Mouse (Mus musculus): ENCODE results near the gene Tom1l2. TPM values are rescaled to one million over a fixed set of nuclear protein-coding genes. Genes with fewer than 3 reads are reported as not detected.
A peak's percentile ranks its signal among the peaks of the same experiment; 100 is the strongest.

Gene Tom1l2
- total RNA-seq, 2 experiments from 2014 or later = 191 to 195 TPM

DNA sequence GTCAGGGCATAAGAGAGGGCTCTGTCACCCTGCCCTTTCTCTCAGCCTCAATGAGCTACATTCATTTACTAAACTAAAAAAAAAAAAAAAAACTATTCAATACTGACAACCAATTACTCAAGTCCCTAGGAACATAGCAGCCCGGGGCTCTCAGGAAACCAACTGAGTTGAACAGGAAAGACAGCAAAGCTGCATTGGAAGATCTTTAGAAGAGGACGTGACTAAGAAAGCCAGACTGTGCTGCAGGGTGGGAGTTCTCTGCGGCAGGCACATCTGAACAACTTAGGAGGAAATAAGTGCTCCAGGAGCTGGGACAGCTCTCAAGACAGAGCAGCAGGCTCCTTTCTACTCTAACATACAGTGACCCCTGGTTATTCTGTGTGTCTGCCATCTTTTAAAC lies 84.1 kb downstream of the Tom1l2 start:
- DNase-seq (ENCODE audit: low spot score in 2 of 2) = no peak

DNA sequence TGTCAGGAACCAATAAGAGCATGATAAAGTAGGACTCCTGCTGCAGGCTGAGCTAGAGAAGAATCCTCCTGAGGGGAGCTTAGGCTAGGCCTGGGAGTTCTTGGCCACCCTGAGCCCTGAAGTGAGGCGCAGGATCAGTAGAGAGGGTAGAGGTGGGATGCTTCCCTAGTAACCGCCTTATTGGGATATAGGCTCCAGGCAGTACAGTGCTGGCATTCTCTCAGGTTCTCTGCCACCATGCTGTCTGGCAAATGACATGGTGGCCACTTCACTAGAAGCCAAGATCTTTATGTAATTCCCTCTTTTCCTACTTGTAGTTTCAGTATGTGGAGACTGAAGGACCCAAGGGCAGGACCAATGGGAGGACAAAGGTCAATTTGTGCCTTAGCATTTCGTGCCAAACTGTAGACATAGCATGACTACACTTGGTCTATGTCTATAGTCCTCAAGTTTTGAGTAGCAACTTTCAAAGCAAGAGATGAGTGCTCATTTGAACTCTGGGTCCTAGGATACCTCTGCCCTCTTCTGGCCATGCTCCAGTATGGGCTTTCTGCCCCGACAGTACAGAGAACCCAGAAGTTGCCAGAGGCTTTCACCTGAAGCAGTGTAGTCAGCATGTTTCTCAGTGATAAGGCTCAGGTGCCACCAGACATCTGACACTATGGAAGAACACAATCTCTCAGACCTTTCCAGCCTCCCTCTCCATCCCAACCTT lies 87.3 kb downstream of the Tom1l2 start:
- DNase-seq (ENCODE audit: low spot score in 2 of 2) = no peak

GRCm38 (mm10) chr11:60264651-60265050 lies 88.1 kb downstream of the Tom1l2 start:
- DNase-seq (ENCODE audit: low spot score in 2 of 2) = no peak

- no peak for DNase-seq (ENCODE audit: low spot score in 2 of 2)
These were observed 90.3 kb downstream of the Tom1l2 start for GRCm38 (mm10) chr11:60262396-60262795.

DNA sequence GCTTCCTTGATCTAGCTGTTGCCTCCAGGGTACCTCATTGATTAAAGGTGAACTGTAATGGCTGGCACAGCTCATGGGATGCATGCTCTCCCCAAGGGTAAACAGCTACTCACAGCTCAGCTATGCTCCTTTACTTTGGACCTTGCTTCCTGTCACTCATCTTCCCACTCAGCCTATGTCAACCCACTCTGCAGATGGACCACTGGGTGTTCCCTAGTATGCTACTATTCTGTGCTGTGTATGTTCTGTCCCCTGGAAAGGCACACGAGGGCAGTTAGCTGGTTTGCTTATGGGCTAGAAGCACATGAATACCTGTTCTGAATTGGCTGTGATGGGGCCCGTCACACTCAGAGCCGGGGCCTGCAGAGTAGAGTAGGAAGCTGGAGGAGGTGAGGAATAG lies 92.0 kb downstream of the Tom1l2 start:
- peak in 1 of 2 experiments; percentile 70 for DNase-seq (ENCODE audit: low spot score in 2 of 2)

DNA sequence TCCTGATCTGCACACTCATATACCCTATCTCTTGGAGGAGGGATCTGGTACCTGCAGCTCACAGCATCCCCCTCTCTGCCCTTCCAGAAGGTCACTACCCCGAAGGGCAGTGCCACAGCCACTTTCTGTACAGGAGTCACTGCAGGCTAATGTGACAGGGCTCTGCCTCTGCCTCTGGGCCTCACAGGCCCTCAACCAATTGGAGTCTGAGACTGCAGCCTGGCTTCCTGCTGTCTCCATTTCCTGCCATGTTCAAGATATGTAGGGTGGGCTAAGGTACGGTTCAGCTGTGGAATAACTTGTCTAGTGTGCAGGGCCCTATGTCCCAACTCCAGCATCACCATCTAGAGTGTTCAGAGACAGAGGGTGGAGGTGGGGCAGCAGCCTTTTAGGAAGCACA lies 95.0 kb downstream of the Tom1l2 start:
- no peak for DNase-seq (ENCODE audit: low spot score in 2 of 2)

GRCm38 (mm10) chr11:60256713-60257112 lies 96.0 kb downstream of the Tom1l2 start:
- DNase-seq (ENCODE audit: low spot score in 2 of 2) = no peak

GRCm38 (mm10) chr11:60256176-60256681 lies 96.5 kb downstream of the Tom1l2 start:
- DNase-seq (ENCODE audit: low spot score in 2 of 2) = peak; percentile 58 to 84

- no peak for DNase-seq (ENCODE audit: low spot score in 2 of 2)
These were observed 97.1 kb downstream of the Tom1l2 start for GRCm38 (mm10) chr11:60255639-60256038.

DNA sequence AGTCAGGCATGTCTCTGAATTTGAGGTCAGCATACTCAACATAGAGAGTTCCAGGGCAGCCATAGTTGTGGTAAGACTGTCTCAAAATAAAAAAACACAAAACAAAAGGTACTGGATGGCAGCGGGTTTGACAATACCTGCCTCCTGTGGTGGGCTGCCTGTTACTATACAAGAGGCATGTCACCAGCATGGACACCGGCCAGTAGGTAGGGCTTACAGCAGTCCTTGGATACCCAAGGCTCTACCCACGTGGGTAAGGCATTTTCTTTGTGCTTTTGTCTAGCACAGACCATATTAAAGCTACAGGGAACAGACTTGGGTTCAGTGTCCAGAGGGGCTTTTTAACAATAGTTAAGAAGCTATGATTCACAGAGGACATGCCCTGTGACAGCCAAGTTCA lies 97.5 kb downstream of the Tom1l2 start:
- no peak for DNase-seq (ENCODE audit: low spot score in 2 of 2)

GRCm38 (mm10) chr11:60254308-60254707 lies 98.4 kb downstream of the Tom1l2 start:
- no peak for DNase-seq (ENCODE audit: low spot score in 2 of 2)

GRCm38 (mm10) chr11:60253546-60253945 lies 99.2 kb downstream of the Tom1l2 start:
- DNase-seq (ENCODE audit: low spot score in 2 of 2) = no peak

GRCm38 (mm10) chr11:60250971-60251643 lies 101.6 kb downstream of the Tom1l2 start:
- DNase-seq (ENCODE audit: low spot score in 2 of 2) = peak in 1 of 2 experiments; percentile 68

- DNase-seq (ENCODE audit: low spot score in 2 of 2) = no peak
These were observed 102.8 kb downstream of the Tom1l2 start for GRCm38 (mm10) chr11:60249885-60250284.

DNA sequence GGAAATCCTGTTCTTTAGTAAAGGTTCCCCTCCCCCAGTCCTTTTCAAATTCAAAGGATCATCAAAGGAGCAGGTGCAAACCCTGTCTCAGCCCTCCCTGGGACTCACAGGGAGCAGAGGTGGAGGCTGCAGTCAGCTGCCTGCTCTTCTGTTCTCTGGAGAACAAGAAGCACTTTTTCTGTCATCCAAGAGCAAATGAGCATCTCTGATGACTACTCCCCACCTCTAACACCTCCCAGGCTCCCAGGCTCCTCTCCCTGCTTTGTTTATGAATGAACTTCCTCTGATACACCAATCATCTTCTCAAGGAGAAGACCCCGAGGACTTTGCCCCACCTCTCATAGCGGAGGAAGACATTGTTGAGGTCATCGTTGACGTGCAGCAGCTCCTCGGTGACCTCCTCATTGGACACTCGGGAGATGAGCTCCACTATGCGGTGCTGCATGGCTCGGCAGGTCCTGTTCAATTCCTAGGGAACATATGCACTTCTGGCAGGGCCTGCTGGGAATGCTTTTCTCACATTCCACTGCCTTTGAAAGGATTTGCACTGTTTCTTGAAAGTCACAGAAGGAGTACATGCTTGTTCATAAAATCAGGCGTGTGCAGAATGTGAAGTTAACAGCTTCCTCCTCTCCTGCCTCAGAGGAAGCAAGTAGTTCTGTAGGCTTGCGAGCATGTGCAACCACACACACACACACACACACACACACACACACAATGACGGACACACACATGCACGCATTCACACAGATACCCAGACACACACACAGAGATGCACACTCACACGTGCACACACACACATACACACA lies 103.9 kb downstream of the Tom1l2 start:
- DNase-seq (ENCODE audit: low spot score in 2 of 2) = no peak

DNA sequence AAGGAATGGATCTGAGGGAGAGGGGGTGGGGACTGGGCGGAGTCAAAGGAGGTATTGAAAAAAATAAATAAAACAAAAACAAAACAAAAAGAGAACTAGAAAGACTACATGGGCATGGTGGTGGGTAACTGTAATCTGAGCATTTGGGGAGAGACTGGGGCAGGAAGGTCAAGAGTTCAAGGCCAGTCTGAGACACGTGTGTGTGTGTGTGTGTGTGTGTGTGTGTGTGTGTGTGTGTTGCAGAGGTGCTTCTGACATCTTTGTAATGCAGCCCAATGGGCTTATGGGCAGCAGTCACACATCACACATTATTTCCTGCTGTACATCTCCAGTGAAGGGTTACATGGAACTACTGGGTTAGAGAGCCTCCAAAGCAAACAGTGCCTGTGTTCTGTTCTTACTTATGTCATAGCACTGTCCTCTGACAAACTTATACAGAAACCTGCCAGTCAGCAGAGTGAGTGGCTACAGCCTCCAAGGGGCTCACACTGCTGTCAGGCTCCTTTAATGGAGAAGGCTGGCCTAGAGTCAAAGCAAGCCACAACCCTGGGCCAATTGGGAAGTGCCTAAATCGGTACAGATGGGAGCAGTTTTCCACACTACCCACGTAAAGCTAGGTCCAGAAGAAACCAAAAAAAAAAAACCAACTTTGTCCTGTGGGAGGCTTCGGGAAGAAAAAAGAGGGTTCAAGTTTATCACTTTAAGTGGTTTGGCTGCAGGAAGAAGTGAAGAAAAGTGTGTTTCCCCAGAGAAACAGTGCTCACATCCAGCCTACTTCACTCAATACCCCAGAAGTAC lies 104.8 kb downstream of the Tom1l2 start:
- DNase-seq (ENCODE audit: low spot score in 2 of 2) = no peak

DNA sequence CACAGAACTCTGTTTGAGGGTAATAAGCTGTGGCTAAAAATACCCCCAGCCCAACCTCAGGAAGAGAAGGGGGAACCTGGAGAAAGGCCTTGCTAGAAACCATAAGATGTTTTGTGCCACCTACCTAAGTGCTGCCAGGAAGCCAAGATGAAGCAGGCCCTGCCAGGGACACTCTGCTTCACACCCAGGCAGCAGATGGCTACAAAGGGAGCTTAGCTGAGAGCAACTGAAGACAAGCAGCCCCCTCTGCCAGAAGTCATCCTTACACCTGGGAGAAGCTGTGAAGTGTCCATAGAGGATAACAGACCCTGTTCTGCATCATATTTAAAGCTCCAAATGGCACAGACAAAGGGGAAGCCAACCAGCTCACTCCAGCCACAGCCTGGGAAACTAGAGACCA lies 106.6 kb downstream of the Tom1l2 start:
- no peak for DNase-seq (ENCODE audit: low spot score in 2 of 2)

DNA sequence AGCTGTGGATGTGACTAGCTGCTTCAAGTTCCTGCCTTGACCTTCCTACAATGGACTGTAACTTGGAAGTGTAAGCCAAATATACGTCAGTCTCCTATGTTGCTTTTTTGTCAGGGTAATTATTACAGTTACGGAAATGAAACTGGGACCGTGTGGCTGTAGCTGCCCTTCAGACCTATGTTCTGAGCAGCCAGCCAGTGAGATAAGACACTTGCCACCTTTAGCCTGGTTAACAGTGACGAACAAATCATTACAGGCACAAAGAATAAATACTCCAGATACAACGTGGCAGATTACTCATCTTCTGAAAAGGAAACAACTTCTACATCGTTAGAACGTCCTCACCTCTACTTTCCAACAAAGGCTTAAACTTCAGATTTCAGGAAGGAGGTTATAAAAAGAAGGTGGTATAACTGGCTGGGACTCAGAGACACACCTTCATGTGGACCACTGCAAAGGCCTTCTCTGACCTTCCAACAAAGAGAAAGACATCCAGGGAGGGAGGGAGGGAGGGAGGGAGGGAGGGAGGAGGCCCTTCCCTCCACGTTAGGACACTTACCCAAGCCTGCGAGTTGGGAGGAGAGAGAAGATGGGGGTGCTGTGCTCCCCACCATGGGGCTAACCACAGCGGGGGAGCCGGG lies 108.1 kb downstream of the Tom1l2 start:
- no peak for DNase-seq (ENCODE audit: low spot score in 2 of 2)

- no peak for DNase-seq (ENCODE audit: low spot score in 2 of 2)
These were observed 112.2 kb downstream of the Tom1l2 start for GRCm38 (mm10) chr11:60240509-60240908.

GRCm38 (mm10) chr11:60235351-60235750 lies 117.4 kb downstream of the Tom1l2 start:
- DNase-seq (ENCODE audit: low spot score in 2 of 2) = no peak
